Mouse (Mus musculus): ENCODE results near the gene Cd33.

The Cd33 gene

DNA sequence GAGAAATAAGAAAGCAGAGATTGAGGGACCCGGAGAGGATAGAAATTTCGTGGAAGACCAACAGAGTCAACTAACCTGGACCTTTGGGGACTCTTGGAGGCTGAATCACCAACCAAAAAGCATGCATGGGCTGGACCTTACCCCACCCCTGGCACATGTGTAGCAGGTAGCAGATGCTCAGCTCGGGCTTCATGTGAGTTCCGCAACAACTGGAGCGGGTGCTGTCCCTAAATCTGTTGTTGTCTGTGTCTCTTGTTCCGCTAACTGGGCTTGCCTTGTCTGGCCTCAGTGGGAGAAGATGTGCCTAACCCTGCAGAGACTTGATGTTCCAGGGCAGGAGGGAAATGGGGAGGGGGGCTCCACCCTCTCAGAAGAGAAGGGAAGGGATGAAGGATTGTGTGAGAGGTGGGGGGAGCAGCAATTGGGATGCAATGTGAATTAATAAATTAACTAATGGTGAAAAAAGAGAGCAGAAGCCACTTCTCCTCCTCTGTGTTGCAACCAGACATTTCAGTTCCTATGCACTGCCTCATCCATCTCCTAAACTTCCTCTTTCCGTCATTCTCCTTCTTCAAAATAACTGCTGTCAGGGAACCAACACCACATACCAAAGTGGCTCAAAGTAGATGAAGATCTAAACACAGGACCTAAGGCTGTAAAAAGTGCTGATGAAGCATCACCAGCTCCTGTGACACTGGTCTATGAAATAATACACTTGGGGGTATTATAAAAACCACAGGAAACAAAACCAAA lies at the start of gene Cd33:
TSS of gene Cd33 (minus strand) at position 204 of the 753 bp plus-strand sequence.
- DNase-seq (ENCODE audit: low spot score): no peak

DNA sequence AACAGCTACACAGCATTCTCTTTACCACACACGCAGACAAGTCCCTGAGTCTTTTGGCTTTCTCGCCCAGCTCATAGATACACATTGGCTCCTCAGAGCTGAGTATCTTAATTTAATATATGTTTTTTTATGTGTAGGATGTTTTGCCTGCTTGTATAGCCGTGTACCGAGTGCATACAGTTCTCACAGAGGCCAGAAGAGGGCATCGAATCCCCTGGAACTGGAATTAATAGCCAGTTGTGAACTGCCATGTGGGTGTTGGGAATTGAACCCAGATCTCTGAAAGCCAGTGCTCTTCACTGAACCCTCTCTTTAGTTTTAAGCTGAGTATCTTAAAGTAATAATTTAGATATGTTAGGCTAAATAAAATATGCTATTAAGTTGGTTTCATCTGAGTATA lies 40.6 kb upstream of the Cd33 start:
- no peak for DNase-seq (ENCODE audit: low spot score)

DNA sequence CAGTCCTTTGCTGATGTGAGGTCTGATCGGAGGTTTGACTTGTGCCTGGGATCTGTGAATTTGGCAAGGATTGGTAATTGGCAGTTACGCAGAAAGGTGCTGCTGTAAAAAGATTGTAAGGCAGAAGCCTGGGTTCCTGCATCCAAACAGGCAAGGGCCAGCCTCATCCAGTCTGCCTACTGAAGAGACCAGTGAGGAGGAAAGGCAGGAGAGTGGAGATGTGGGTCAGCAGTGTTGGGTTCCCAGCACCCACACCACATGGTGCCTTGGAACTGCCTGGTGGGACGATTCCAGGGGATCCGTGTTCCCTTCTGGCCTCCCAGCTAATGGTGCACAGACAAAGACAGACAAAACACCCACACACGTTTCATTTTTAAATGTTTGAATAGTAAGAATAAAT lies 36.3 kb upstream of the Cd33 start:
- no peak for DNase-seq (ENCODE audit: low spot score)

DNA sequence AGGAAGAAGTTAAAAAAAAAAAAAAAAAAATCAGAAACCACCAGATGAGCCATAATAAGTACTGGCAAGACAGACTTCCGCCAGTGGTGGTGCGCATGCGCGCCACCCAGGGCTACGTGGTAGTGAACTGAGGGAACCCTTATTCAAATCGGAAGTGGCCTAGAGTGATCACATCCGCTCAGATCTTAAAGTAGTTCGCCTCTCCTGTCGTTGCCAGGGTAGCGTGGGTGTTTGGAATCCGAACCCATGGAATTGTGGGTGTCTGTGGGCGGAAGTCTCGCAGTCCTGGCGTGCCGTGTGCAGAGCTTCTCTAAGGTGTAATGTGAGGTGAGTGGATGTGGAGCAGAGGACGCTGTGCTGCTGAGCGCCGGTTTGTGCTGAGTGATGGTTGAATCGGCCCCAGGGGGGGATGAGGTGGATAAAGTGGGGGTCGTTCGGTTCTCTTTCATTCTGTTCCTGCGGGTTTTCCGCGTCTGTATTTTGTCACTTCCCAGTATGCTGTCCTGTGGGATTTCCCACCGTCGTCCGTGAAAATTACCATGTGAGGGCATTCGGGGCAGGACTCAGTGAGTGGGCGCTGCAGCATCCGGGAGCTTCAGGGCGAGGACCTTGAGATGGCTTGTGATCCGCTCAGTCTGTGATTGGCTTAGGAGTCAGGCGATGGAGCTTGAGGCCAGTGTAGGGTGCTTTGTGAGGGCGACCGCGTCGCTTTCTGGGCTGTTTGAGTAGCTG lies 35.4 kb upstream of the Cd33 start, which contains the start of gene Zfp719:
TSS of gene Zfp719 (plus strand) at position 171 of the 732 bp plus-strand sequence.
- peak; percentile 92 for DNase-seq (ENCODE audit: low spot score)

DNA sequence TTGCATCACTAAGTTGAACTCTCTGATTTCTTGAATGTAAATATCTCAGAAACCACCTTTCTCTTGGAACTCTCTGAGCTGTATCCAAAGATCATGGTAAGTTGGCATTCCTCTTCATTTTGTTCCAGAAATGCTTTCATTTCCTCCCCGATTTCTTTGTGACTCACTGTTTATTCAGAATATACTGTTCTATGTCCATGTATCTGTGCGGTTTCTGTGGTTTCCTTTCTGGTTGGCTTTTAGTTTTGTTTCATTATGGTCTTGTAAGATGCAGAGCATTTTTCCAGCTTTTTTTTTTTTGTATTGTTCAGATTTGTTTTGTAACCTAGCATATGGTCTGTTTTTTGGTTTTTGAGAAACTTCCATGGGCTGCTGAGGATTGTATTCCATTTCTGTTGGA lies 27.0 kb upstream of the Cd33 start:
- DNase-seq (ENCODE audit: low spot score): no peak

DNA sequence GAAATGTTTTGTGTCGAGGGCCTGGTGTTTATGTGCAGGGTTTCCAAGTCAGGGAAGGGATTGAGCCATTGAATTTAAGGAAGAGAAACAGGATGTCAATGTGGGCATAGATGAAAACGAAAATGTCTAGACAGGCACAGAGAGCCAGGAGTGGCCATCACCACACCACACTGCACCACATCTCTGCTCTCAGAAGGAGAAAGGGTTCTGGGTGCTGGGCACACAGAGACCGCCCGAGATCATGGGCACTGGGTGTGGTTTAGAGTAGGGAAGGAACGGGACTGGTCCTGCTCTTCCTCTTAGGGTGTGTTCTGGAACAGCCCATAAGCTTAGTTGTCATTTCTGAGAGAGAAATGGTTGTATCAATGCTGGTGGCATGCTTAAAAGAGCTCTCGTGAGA lies 19.1 kb upstream of the Cd33 start:
- no peak for DNase-seq (ENCODE audit: low spot score)

DNA sequence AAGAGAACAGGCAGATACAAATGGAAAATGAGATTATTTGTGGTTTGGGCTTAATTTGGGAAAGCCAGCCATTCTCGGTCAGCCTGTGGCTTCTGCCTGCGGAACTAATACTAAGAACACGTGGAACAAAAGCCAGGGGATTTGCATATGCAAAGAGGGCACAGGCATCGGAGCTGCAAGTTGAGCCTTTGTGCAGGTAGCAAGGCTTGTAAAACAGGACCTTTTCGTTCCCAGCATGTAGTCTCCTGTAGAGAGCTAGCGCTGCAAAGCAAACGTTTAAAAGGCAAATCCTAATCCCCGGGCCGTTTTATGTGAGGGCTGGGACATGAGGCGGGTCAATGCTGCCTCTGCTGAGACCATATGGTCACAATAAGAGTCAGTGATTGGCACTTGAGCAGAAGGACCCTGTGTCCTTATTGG lies 18.4 kb upstream of the Cd33 start:
- no peak for DNase-seq (ENCODE audit: low spot score)

DNA sequence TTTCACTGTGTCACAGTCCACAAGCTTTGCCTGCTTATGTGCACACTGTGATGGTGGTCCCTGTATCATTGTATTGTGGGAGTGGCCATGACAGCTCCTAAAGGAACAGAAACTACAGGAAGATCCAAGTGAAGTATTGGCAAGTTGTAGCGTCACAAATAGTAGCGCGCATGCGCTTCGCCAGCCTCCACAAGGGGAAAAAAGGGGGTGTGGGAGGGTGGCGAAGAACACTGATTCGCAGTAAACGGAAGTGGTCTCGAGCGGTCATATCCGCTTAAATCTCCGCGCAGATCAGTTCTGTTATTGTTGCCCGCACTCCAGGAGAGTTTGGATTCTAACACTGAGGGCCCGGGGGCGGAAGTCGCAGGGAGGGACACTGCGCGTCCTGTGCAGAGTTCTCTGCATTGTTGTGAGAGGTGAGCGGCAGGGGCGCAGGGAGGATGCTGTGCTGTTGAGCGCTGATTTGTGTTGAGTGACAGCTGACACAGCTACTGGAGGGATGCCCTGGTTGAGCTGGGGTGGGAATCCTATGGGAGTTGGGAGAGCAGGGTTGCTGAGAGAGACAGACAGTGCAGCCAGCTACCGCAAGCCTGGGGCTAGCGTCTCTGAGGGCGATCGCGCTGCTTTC lies 17.9 kb upstream of the Cd33 start, which contains the start of gene Zfp658:
TSS of gene Zfp658 (plus strand) at position 251 of the 628 bp plus-strand sequence.
- DNase-seq (ENCODE audit: low spot score): peak; percentile 83

DNA sequence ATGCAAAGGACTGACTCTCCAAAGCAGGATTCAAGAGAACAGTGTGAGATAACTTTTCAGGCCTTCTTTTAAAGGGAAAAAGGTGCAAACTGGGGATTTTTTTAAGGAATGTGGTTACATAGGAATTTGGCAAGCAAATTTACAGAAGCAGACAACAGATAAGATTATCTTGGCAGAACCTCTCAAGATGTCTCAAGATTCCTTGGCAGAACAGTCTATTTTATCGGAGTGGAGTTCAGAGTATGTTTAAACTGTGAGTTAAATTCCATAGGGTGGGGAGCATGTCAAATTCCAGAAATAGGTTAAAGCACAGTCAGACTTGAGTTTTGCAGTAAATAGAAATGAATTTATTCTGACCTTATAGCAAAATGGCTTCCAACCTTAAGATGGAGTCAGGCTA lies 12.7 kb upstream of the Cd33 start:
- DNase-seq (ENCODE audit: low spot score): no peak

DNA sequence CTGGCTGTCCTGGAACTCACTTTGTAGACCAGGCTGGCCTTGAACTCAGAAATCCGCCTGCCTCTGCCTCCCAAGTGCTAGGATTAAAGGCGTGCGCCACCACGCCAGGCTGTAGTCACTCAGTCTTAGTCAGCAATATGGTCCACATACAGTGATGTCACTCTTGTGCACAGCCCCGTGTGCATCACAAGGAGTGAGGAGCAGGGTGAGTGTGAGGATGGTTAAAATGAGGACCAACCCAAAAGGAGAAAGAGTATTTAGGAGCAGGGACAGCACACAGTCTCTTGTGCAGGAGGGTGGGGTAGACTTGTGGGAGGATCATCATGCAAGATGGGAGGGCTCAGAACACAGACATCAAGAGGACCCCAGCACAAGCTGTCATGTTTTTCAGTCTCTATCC lies 11.1 kb upstream of the Cd33 start:
- no peak for DNase-seq (ENCODE audit: low spot score)

DNA sequence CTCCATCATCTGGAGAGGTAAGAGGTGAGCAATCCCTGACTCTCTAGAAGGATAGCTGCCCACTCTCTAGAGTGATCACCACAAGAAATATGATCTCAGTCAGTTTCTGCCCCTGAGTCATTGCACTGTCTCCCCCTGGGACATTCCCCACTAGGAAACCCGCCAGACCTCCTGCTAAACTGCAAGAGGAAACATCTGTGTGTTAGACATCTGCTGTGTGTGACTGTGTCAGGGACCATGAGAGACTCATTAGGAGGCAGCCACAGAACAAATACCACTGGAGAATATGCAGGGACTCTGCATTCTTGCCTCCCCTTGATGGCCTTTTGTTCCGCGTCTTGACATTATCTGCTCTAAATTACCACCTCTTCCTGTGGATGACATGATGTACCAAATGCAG lies 10.3 kb upstream of the Cd33 start:
- DNase-seq (ENCODE audit: low spot score): no peak

DNA sequence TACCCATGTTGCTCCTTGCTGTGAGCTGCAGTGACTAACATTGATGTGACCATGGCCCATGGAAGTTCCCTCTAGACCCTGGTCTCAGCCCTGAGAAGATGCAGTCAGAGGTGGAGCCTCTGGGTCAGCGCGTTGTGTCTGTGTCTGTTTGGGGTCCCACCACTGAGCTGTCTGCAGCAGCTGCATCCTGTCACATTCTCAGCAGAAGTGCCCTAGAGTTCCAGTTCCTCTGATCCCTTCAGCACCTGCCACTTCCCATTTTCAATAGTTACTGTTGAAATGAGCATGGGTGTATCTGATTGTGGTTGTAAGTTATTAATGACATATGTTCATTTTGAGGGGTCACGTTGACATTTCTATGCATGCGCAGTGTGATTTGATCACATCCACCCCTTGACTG lies 8.9 kb upstream of the Cd33 start:
- DNase-seq (ENCODE audit: low spot score): no peak

DNA sequence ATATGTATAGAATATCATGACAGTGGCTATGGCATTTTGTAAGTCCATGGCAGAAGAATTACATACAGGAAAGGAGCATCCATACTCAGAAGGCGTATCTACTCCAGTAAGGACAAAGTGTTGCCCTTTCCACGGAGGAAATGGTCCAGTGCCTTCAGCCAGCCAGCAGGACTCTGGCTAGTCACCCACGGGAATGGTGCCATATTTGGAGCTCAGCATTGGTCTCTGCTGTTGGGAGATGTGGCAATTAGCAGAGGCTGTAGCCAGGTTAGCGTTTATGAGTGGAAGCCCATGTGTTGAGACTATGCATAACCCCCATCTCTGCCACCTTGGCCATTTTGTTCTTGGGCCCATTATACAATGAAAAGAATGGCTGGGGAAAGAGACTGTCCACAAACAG lies 4.0 kb upstream of the Cd33 start:
- no peak for DNase-seq (ENCODE audit: low spot score)

DNA sequence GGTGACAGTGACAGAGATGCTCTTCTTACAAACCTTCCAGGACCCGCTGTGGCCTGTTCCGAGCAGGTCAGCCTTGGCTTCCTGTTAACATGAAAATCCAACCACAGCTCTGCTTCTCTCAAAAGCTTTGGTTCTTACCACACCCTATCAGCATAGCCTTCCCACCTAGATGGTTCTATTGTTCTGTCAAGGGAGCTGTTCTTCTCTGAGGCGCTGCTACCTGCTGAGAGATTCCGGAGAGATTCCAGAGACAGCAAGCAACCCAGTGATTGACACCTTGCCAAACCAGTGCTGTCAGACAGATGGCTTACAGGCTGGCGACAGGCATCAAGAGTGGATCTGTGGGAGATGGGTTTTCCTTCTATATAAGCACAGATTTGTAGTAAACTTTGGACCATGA lies 3.4 kb upstream of the Cd33 start:
- DNase-seq (ENCODE audit: low spot score): no peak

DNA sequence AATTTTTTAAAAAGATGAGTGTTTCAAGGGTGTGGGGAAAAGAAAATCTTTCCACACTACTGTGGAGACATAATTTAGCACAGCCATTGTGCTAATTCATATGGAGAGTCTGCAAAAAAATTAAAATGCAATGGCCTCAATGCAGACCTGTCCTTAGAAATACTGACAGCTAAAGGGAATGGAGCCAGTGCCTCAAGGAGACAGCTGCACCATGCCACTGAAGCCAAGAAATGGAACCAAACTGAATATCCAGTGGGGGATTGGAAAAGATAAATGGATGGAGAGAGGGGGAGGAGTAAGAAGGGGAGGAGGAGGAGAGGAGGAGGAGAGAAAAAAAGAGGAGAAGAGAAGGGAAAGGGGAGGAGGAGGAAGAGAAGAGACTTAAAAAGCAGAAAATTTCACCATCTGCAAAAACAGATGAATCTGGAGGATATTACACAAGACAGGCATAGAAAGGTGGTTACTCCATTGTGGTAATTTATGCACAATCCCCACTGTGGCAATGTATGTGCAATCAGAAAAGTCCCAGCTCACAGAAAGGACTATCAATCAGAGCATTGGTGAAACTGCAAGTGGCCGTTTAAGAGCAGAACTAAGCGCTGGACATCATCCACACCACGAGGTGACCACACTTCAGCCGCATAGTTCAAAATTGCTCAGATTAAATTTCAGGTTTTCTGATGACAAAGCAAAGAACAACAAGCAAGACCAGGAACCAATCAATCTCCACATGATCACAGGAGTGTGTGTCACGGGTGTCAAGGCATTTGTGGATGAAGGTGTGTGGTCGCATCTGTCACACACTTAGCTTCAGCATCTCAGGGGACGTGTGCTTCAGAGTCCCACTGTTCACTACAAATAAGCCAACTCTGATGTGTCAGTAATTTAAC lies 1.7 kb upstream of the Cd33 start:
- DNase-seq (ENCODE audit: low spot score): no peak

DNA sequence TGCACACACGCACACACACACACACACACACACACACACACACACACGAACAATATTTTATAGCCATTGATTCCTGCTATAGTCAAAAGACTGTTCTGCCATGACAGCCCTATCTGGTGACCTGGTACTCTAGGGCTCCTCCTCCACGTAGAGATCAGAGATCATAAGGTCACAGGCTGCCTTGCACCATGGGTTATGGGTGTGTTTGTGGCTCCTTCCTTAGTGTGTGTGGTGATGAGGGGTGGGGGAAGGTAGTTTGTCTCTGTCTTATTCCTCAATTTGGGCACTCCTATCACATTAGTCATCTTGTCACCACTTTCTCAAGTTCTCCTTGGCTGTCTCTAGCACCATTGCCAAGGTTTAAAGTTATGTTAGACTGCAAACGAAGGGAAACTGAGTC lies 5.7 kb downstream of the Cd33 start:
- DNase-seq (ENCODE audit: low spot score): no peak

DNA sequence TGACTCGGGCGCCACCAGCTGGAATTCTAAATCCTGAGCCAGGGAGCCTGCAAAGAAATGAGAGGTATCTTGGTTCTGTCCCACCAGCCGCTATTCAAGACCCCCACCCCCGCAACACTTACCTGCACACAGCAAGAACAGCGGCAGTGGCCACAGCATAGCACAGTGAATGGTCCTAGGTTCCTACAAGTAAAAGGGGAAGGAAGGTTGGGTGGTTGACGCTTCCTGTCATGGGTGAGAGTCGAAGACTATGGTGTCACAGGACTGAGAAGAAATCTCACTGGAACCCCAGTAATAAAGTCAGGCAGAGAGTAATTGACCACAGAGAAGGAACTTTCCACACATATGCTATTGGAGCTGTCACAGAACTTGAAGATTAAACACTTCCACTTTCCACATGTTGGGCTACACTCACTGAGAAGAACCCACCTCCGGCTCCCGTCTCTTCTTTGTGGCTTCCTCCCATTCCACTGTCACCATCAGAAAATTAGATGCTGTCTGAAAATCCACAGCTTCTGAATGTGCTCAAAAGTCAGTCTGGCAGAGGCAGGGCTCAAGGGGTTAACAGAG lies 11.2 kb downstream of the Cd33 start:
- no peak for DNase-seq (ENCODE audit: low spot score)

DNA sequence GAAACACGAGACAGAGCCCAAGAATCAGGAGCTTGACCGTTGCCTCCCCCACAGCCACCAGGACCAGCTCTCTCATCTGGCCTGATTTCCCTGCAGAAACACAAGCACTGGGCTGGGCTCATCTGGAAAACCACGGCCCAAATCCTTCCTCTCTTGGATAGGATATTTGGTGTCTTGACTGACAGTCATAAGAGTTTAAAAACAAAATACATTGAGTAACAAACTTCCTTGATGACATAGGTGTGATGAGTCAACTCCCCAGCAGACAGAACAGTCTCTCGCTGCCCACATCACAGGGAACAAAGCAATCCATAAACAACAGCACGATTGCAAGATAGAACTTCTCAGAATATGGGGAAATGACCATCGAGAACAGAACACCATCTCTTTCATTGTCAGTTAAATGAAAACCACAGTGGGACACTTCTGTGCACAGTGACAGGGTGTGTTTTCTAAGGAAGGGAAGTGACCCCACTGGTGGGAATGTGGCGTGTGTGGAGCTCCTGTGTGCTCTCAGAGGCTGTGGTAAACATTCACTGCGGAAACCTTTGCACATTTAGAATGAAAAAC lies 13.9 kb downstream of the Cd33 start:
- DNase-seq (ENCODE audit: low spot score): no peak

DNA sequence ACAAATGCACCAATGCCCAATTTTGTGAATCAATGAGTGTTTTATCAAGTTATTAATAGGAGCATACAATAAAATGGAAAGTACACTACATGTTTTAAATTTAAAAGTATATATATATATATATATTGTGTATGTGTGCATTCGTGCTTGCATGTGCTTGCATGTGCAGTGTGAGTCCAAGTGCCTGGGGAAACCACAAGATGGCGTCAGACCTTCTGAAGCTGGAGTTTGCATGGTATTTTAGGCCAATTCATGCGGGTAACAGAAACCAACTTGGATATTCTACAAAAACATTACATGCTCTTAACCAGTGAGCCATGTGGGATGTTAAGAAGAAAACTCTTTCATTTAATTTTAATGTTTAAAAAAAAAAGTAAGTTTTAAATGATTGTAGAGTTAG lies 18.9 kb downstream of the Cd33 start:
- no peak for DNase-seq (ENCODE audit: low spot score)

DNA sequence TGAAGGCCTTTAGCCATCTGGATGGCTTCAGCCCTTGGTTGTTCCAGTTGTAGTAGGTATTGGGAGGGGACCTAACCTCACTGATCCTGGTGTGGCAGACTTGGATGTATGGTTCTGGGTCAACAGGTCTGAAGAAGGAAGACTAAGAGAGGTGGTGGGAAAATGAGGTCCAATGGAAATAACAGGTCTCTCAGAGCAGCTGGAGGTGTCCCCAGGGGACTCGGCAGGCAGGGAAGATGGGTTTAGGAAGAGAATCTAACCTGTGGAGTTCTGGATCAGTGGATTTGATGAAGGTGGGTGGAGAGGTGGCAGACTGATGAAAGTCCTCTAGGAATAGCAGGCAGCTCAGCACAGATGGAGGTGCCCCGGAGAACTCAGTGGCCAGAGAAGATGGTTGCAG lies 21.5 kb downstream of the Cd33 start:
- DNase-seq (ENCODE audit: low spot score): no peak

DNA sequence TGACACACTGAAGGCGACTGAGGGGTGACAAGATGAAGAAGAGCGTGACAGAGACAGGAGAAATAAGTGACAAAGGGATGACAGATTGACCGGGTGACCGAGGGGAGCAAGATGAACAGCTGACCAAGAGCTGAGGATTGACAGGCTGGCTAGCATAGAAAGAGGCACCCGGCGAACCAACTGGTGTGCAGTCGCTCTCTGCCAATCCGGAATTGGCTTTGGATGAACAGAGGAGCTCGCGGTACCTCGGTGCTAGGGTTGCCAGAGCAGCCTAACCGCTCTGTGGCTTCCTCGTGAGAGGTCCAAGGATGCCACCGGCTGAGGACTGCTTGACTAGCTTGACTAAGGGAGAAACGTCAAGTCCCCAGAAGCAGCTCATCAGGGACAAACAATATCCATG lies 25.9 kb downstream of the Cd33 start:
- DNase-seq (ENCODE audit: low spot score): no peak

Data from urinary bladder, postnatal 14 days (tissue).